Mouse (Mus musculus) brain, adult 2 months (tissue): ENCODE measurements at regions not wholly inside any gene's neighbourhood (a gene's known extent, or its start where the extent isn't known, plus 50 kb on each side); places are given as distances from the start of the nearest gene placed in this dataset.

Experiments used
- DNase-seq: peaks from one replicate; pipeline ENCODE4 v3.0.0; 2011; ENCODE audit warnings: low read depth, low spot score

DNA sequence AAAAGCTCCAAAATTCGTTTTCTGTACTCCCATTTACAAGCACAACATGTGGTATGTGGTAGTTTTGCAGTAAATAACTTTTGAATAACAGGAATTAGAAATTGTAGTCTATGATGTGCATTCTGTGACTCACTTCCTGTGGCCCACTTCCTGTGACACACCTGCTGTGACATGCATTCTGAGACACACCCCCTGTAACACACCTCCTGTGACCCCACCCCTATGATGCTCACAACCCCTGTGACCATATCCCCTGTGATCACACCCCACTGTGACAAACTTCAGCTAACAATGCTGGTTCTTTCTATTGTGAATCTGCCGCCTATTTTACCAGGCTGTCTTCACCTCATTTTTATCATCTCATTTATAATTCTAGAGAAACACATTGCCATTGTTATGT lies 536.9 kb upstream of the Zfp462 start:
- no peak for DNase-seq

DNA sequence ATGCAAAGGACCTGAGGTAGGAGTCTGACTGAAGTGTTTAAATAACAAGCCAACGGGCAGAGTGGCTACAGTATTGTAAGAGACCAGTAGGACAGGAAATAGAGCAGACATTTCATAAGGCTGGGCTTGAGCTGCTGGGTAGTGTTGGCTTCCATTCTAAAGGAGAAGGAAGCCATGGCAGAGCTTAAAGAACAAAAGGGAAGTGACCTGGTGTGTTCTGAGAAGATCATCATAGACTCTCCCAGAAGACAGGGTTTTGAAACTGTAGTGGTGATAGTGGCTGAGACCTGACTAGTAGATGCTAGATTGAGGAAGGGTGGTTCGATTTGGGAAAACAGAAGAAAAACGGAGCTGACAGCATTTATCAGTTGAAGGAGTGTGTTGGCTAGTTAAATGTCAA lies 514.1 kb upstream of the Zfp462 start:
- DNase-seq: no peak

DNA sequence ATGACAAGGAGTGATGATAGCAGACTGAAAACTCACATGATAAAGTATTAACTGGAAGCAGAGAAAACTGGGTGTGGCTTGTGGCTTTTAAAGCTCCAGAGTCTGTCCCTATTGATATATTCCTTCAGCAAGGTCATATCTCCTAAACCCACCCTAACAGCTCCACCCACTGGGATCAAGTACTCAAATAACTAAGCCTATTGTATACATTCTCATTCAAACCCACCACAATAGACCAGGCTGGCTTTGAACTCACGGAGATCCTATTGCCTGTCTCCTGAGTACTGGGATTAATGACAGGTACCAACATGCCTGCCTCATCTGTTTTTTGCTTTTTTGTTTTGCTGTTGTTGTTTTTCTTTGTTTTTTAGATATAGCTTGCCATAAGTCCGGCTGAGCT lies 484.3 kb upstream of the Zfp462 start:
- DNase-seq: no peak

DNA sequence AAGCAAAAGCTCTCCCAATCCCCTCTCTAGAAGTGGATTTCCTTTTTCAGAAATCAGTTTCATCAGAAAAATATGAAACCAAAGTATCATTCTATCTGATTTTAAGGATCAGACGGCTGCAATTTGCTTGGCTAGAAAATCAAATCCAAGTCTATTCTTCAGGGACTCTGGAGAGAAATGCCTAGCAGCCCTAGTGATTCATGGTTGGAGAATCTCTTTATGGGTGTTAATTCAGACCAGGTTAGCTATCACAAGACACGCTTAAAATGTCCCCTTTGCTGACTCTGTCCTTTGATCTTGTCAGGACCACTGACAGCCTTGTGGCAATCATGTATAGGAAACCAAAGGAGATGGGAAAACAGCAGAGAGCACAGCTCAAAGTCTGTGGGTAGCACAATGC lies 475.7 kb upstream of the Zfp462 start:
- no peak for DNase-seq

DNA sequence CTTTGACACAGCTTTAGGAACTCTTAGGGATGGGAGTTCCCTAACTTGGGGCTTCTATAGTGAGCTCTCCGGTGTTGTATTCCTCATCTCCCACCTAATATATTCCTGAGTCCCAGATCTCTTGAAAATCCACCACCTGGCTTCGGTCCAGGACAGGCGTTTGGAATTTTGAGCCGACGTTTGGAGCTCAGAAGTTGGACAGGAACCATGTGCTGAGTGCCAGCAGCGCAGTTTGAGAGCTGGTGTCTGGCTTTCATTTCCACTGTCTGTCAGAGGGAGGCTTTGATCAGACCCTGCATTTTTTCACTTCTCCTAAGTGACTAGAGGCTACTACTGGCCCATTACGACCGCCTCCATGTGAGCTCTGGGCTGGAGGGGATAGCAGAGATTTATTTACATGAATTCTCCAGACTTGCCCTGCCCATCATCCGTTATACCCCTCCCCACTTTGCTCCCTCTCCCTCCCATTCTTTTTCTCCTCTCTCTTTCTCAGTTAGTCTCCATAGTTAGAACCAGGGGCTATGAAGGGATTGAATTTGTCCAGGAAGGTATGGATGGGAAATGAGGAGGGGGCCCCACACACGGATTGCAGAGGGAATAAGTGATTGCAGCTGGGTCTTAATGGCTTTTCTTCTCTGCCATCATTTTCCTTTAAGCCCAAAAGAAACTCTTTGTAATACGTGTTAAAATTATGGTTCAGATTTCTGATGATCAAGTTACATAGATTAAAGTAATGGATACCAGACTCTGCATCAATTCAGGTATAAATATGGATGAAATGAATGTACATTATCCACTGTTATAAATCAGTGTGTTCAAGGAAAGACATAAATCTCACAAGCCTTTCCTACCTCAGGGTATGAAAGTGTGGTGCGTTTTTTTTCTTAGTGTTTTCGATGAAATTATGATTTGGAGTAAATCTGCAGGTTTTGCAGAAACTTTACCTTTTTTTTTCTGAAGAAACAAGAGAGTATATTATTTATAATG lies 474.5 kb upstream of the Zfp462 start:
- peak; percentile 57 for DNase-seq

DNA sequence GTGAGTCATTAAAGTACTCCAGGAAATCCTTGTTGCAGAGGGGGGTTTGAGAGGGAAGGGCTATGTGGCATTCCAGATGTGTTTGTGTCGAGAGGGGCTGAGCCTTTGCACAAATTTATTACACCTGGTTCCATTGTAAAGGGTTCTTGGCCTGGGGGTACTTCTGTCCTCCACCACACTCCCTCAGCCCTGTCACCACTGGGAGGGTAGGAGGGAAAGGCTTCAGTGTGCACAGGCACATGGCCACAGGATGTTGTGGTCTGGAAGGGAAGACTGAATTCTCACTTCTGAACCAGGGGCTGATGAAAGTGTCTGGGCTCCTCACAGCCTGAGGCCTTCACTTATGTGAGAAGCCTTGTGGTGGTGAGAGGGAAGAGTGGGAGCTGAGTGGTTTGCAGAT lies 473.8 kb upstream of the Zfp462 start:
- DNase-seq: peak; percentile 21

DNA sequence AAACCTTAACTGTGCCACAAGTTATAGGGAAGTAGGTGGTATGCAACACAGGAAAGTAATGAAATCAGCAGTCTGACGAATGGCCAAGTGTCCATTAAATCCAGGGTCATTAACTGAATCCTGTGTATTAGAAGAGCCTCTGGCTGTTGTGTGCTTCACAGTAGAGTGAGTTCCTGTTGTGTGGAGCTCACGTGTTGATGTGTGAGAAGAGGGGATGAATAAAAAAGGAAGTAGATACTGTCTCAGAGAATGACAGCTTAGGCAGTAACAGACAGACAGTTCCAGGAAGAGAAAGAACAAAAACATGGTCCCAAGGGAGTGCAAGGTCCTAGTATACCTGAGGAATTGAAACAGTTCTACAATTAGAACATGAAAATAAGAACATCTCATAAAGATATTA lies 463.1 kb upstream of the Zfp462 start:
- DNase-seq: no peak

DNA sequence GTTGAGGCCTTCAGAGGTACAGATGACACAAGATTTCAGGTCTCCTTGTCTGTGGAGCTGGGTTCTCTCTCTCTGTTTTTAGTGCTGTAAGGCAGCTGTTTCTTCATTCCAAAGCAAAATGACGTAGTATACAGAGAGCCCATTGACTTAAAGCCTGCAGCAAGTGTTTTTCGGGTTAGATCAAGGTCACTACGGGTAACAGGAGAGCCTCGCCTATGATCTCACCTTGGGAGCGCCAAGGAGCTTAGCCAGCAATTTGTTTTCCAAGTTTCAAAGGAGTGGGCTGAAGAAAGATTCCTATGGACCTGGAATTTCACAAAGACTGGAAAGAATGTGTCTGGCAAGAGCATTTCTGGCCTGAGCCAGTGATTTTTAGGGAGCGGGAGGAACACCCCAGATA lies 451.8 kb upstream of the Zfp462 start:
- DNase-seq: no peak

DNA sequence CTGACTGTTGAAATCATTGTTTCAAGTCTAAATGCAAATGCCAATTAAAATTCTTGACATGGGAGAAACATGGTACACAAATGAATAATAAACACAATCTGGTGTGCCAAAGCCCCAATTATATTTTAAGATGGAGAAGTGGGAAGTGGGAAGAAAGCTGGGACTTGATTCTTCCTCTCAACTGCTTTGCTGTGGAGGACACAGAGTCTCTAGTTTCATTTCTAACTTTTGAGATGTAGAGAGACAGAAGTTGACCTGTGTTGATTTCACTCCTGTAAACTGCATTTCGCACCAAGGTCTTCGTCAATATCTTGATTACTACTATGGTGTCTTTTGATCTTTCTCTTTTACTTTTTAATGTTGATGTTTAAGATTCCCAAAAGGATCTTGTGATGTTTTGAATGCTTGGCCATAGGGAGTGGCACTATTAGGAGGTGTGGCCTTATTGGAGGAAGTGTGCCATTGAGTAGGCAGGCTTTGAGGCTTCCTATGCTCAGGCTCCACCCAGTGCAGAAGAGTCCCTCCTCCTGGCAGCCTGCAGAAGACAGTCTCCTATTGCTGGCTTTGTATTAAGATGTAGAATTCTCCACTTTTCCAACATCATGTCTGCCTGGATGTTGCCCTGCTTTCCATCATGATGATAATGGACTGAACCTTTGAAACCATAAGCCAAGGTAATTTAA lies 447.4 kb upstream of the Zfp462 start:
- DNase-seq: no peak

DNA sequence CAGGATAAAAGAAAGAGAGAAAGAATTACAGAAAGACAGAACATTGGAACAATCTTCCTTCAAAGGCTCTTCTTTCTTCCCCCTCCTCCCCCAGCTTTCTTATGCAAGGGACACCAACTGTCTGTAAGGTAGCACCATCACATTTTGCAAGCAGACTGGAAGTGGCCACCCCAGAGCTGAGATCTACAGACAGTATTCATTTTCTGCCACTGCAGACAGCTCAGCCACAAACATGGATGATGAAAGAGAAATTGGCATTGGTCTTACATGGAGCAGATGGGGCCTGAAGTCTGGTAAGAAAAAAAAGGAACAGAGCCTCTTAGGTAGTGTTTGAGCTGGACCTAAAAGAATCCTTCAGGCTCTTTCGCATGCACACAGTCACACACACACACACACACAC lies 428.9 kb upstream of the Zfp462 start:
- peak; percentile 67 for DNase-seq

DNA sequence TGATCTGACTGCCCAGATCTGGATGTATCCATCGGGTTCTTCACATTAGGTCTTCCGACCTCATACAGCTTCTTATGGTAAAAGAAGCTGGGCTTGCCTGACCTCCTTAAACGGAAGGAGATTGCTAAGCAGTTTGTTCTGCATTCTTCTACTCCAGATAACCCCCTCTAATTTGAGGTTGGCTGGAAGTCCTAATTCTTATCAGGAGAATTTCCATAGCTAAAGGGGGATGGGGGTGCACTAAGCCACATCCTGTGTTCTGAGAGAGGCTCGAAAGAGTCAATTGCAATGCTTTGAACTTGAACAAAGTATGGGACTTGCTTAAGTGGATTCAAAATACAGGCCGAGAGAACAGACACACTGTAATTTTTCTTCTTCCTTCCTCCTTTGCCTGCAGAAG lies 421.6 kb upstream of the Zfp462 start:
- DNase-seq: no peak

DNA sequence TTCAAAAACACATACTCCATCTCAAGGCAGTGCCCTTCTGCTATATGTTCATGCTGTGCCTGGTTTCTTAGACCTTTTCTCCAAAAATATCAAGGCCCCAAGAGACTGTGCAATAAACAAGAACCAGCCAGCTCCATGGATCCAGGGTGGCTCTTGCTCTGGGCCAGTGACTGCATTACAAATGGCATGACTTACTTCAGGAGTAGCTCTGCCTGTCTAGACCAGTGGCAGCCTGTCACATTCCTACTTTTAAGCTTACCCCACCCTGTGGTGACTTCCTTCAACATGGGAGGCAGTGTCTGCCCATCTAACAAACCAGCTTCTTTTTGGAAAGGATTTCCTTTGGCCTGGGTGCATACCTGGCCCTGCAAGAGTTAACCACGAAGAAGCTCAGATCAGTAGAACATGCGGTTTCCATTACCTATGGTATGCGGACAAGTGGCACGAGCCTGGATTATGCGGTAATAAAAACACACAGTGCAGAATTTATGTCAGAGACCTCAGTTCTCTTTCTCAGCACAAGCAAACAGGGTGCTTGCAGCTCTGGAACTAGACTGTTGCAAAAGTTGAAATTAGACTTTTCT lies 418.8 kb upstream of the Zfp462 start:
- no peak for DNase-seq

DNA sequence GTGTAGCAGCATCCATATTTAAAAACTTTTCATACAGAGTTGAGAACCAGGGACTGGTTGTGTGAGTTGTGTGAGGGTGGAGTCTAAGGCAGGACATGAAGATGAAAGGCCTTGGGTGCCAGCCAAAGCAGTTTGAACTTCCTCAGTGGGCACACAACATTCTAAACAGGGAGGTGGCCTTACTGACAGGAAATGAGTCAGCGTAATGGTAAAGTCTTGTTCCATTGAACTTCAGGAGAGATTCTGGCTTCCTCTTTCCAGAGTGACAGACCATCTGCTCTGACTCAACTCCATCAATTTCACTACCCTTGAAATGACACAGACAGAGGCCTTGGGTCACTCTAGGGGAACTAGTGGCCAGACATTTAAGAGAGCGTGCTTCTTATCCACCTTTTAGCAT lies 417.2 kb upstream of the Zfp462 start:
- peak; percentile 60 for DNase-seq

DNA sequence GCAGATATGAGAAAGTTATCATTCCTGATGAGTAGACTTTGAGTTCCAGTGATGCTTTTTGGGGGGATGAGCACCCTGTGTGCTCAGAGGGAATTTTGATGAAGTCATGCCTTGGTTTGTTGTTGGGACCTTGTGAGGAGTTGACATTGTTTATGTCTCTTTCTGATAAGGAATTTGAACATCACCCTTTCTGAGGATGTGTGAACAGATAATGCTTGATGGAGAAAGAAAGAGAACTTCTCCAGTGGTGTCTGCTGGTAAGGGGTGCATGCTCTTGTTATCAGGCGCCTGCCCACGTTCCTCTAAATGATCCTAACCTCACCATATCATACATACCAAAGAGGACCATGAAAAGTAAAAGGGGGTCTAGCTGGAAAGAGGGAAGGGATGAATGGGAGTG lies 413.1 kb upstream of the Zfp462 start:
- DNase-seq: no peak

DNA sequence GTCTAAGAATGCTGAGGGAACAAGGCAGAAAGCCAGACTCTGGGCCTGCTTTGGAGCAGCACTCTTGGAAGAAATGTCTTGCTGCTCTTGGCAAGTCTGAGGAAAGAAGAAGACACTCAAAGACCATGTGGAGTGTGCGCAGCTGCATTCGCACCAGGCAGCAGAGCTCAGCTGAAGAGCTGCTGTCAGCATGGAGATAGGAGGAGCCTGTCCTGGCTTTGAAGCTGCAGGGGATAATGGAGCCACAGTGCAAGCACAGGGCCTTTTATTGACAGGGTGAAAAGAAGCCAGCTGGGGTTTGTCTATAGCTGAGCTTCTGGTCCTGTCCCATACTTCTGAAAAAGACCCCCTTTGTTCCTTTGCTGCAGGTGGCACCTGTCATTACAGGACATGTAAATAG lies 411.0 kb upstream of the Zfp462 start:
- peak; percentile 80 for DNase-seq

DNA sequence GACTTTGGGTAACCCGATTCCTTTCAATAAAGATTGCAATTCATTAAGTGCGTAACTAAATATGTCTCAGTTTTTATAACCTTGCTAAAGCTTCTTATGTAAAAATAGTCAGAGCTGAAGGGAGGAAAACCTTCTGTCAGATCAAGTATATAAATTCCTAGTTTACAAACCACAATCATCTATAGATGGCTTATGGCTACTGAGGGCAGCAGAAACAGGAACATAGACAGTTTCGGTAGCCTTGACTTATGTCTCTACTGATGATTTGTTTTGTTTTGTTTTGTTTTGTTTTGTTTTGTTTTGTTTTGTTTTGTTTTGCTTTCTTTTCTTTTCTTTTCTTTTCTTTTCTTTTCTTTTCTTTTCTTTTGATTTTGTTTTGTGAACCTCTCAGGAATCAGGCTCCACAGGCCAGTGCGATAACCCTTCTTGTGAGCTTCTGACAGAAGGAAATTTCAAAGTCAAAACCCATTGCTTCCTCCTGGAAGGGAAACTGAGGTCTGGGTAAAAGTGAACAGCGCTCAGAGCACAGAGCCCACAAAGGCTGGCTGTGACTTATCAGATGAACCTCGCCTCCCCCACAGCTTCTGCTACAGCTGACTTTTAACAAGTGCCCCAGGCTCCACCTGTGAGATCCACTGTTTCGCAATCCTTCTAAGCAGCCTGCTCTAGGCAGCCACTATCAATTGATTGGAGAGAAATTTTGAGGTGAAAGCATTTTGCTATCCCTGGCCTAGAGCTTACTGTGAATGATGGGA lies 391.8 kb upstream of the Zfp462 start:
- no peak for DNase-seq

DNA sequence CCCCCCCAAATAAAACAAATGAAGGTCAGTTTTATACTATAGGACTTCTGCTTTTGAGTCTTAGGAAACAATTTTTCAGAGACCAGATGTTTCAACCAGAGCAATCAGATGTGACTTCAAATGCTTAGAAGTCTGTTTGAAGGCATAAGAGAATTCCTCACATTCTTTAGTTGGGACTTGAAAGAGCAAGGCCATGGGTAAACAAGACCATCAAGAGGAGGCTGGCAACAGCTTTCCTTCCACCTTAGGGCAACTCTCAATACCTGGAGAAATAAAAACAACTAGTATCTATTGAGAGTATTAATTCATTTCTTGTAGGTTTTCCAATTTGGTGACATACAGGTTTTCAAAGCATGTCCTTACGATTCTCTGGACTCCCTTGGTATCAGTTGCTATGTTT lies 381.8 kb upstream of the Zfp462 start:
- no peak for DNase-seq

DNA sequence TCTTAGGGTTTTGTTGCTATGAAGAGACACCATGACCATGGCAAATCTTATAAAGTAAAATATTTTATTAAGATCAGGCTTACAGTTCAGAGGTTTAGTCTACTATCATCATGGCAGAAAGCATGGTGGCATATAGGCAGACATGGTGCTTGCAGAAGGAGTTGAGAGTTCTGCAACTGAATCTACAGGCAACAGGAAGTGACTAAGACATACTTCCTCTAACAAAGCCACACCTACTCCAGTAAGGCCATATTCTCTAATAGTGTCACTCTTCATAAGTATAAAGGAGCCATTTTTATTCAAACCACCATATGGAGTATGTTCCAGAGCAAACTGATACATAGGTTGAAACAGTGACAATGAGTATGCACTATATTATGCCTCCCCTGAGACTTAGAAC lies 371.7 kb upstream of the Zfp462 start:
- DNase-seq: no peak

DNA sequence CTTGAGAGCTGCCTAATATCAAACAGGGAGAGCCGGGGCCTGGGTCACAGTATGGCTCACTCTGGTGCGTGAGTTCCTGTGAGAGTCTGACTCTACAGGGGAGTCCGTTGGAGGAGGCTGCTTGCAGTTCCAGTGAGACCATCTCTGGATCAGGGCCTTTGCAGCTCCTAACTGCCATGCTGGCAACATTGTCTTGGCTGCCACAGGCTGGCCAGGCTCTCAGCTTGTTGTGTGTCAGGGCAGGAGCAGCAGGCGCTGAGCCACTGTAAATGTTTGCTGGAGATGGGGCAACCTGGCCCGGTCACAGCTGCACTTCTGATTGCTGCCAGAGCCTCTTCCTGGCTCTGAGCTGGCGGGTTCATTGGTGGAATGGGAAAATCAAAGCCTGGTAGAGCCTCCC lies 357.7 kb upstream of the Zfp462 start:
- DNase-seq: peak; percentile 24

DNA sequence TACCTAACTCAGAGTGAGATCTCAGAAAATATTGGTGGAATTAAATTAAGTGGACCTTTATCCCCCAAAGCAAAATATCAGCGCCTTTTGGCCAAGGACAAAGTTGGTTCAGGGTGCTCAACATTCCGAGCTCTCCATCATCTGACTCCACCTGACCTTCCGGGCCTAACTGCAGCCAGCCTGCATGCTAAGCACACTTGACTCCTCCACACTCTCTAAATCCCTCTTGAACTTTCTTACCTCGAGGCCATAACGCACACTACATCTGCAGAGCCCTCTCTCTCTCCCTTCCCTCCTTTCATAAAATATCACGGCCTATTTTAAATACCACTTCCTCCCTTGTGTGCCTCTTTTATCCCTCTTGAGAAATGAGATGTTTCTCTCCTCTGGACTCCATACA lies 356.1 kb upstream of the Zfp462 start:
- no peak for DNase-seq

DNA sequence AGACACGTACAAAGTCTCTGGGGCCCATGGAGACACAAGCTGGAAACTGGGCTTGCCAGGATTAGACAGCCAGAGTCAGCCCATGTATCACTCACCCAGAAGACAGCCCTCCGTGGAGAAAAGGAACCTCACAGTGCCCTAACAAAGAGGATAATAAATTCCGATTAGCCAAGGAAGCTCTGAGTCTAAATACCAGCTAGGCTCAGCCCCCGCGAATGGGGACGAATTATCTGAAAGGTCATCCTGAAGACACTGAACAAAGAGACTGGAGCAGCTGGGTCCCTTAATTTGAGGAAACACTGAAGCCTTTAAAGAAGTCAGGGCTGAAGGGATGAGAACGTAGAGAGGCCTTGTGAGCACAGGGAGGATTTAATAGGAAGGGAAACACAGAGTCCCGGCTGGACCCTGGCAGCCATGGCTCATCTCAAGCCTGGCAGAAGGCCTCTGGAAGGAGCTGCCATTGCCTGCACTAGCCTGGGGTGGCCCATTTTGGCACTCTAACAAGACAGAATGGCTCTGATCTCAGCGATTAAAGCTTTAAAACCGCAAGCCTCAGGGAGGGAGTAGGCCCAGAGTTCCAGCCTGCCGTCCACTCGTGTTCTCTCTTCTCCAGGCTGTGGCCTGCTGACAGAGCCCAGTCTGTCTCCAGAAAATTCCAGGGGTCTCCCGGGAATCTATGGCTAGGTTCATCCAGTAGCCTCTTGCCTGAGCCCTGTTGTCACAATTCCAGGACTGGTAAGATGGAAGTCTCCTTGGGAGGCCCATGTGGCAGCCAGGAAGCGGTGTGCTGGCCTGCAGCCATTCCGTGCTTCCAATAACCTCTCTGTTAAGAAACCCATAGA lies 343.0 kb upstream of the Zfp462 start:
- peak; percentile 35 for DNase-seq
